In genomic region chr17:64676735-64677469, GRCm38 (mm10) we compare ENCODE assay signal across 10 mouse cellular contexts.
DNase-seq lines count a peak whose midpoint lies in the region; ATAC-seq lines count a peak whose summit lies in the region.
"Had no signal": no experiment of that assay in that cellular context is flagged by ENCODE, and none has a peak within 500 bp of the region (broad histone marks: within the 10 kb centered on the region; RNA-seq: fewer than 3 reads in every experiment).

No protein-coding gene starts in this region.

- no peaks in the 10 kb centered on the region for H3K27me3 ChIP-seq in heart, embryonic 13.5 days (replicated peaks)
- H3K27me3 ChIP-seq in neural tube, embryonic 14.5 days (ENCODE audit: control insufficient read depth, insufficient read depth, low read length), result no peaks in the 10 kb centered on the region
- H3K27me3 ChIP-seq: midbrain, embryonic 12.5 days had no signal

- peaks cover 12% of the 10 kb centered on the region for H3K4me1 ChIP-seq in heart, embryonic 13.5 days
- no peaks in the 10 kb centered on the region for H3K4me1 ChIP-seq in neural tube, embryonic 14.5 days (ENCODE audit: control insufficient read depth, insufficient read depth, low read length)
- H3K4me1 ChIP-seq: midbrain, embryonic 12.5 days had no signal

- WGBS in heart, embryonic 13.5 days, result 49% methylated on average over 10 of the region's 10 CpGs
- 58% methylated on average over 10 of the region's 10 CpGs for WGBS in neural tube, embryonic 14.5 days

- H3K4me2 ChIP-seq in heart, embryonic 13.5 days, result no peak overlapping the region
- no peak overlapping the region for H3K4me2 ChIP-seq in neural tube, embryonic 14.5 days (ENCODE audit: low read depth, low read length)
- H3K4me2 ChIP-seq: midbrain, embryonic 12.5 days had no signal

- peak overlapping the region; percentile 36; the same call in 1 of the 2 replicates for H3K27ac ChIP-seq in heart, embryonic 13.5 days (replicated peaks)
- no peak overlapping the region for H3K27ac ChIP-seq in neural tube, embryonic 14.5 days (ENCODE audit: low read depth, low read length)
- H3K27ac ChIP-seq: midbrain, embryonic 12.5 days had no signal

- no peak for ATAC-seq in heart, embryonic 13.5 days (ENCODE audit: extremely low read depth, insufficient number of reproducible peaks, low FRiP score, low TSS enrichment)
- ATAC-seq in neural tube, embryonic 14.5 days (ENCODE audit: low read depth), result peak; percentile 81

- peak; percentile 95 for DNase-seq in heart, adult 11 months
- no peak for DNase-seq in heart, postnatal 25 days (ENCODE audit: low spot score)
- peak; percentile 51 for DNase-seq in adrenal gland, postnatal 14 days
- DNase-seq in kidney, postnatal 36 days, result peak; percentile 23 to 56
- DNase-seq in B cell, adult 2 months, result no peak
- DNase-seq in testis, postnatal 14 days (ENCODE audit: low spot score), result no peak

- H3K9ac ChIP-seq in heart, embryonic 13.5 days, result no peak overlapping the region
- no peak overlapping the region for H3K9ac ChIP-seq in neural tube, embryonic 14.5 days (replicated peaks; ENCODE audit: low read depth, low read length)
- H3K9ac ChIP-seq: midbrain, embryonic 12.5 days had no signal

- no peak overlapping the region for H3K4me3 ChIP-seq in heart, embryonic 13.5 days
- H3K4me3 ChIP-seq in neural tube, embryonic 14.5 days (ENCODE audit: low read depth, low read length), result no peak overlapping the region
- H3K4me3 ChIP-seq: erythroblast, embryonic 14.5 days; midbrain, embryonic 12.5 days had no signal

- peaks cover 7% of the 10 kb centered on the region for H3K9me3 ChIP-seq in heart, embryonic 13.5 days
- H3K9me3 ChIP-seq in neural tube, embryonic 14.5 days (ENCODE audit: control insufficient read depth, low read length), result no peaks in the 10 kb centered on the region
- H3K9me3 ChIP-seq: midbrain, embryonic 12.5 days had no signal

- intact Hi-C loops in heart, postnatal 25 days (cut with DNase I), result no loop called here

- peaks cover 31% of the 10 kb centered on the region for H3K36me3 ChIP-seq in heart, embryonic 13.5 days
- H3K36me3 ChIP-seq in neural tube, embryonic 14.5 days (ENCODE audit: control insufficient read depth, insufficient read depth, low read length), result peaks cover 3% of the 10 kb centered on the region; the same call in 1 of the 2 replicates

Comparison
In these comparisons a context has a peak if more than half of its experiments do, and no peak if none do; other contexts are left out.
1. DNase-seq: peak in heart, adult 11 months (single experiment), adrenal gland, postnatal 14 days (single experiment) and kidney, postnatal 36 days (2 of 2); none in heart, postnatal 25 days (single experiment), B cell, adult 2 months (0 of 2) and testis, postnatal 14 days (single experiment).